Mouse (Mus musculus) liver, embryonic 14.5 days (tissue): Measurements from ENCODE around the gene Mcm9. TPM values are rescaled to one million over a fixed set of nuclear protein-coding genes. Genes with fewer than 3 reads are reported as not detected.

Source experiments
- ATAC-seq: fragments of 200-750 bp; cut with Nextera tagmentation; 2 replicates; pipeline ENCODE4 v1.8.0; 2017; ENCODE audit warnings: moderate number of reproducible peaks, mild to moderate bottlenecking, moderate library complexity; ENCODE audit not compliant: insufficient read depth
- DNase-seq, 3 experiments: peaks; one replicate each; pipeline ENCODE4 v3.0.0-alpha.2; 2012 to 2013; ENCODE audit warnings: low read depth in 3 of 3, low spot score in 3 of 3
- H3K27ac ChIP-seq: fragments of 300-500 bp; sonication (generic); 2 replicates; pipeline ENCODE4 v1.5.1; 2014; ENCODE audit warnings: moderate library complexity, mild to moderate bottlenecking, control low read depth, inconsistent platforms
- H3K27me3 ChIP-seq: fragments of 300-500 bp; sonication (generic); 2 replicates; pipeline ENCODE4 v1.6.1; 2014; ENCODE audit warnings: mild to moderate bottlenecking, low read length, moderate library complexity; ENCODE audit not compliant: control insufficient read depth, insufficient read depth
- H3K36me3 ChIP-seq: fragments of 300-500 bp; sonication (generic); replicated peaks from 2 replicates; pipeline ENCODE4 v1.6.1; 2014; ENCODE audit warnings: low read depth; ENCODE audit not compliant: control insufficient read depth, insufficient read depth
- H3K4me1 ChIP-seq, 2 experiments: fragments of 200-500 bp in 1 of 2; fragments of 300-500 bp in 1 of 2; sonication (generic) in 1 of 2; replicated peaks; 2 replicates each; pipeline ENCODE4 v1.6.1; 2012 to 2014; ENCODE audit warnings: antibody characterized with exemption in 1 of 2, inconsistent platforms in 1 of 2, low read length in 1 of 2; ENCODE audit not compliant: control insufficient read depth in 2 of 2, insufficient read depth in 2 of 2
- H3K4me2 ChIP-seq: fragments of 300-500 bp; sonication (generic); 2 replicates; pipeline ENCODE4 v1.6.1; 2014; ENCODE audit warnings: low read depth, mild to moderate bottlenecking, control low read depth, moderate library complexity
- H3K4me3 ChIP-seq, 2 experiments: fragments of 200-500 bp in 1 of 2; fragments of 300-500 bp in 1 of 2; sonication (generic) in 1 of 2; 2 replicates each; pipeline ENCODE4 v1.5.1; 2012 to 2014; ENCODE audit warnings: low read depth in 2 of 2, low read length in 2 of 2, mild to moderate bottlenecking in 2 of 2, control low read depth in 1 of 2, inconsistent platforms in 1 of 2, moderate library complexity in 1 of 2; ENCODE audit not compliant: insufficient read depth in 1 of 2
- H3K9ac ChIP-seq: fragments of 300-500 bp; sonication (generic); replicated peaks from 2 replicates; pipeline ENCODE4 v1.6.1; 2014; ENCODE audit warnings: mild to moderate bottlenecking, control low read depth, moderate library complexity
- H3K9me3 ChIP-seq: fragments of 300-500 bp; sonication (generic); 2 replicates; pipeline ENCODE4 v1.6.1; 2016; ENCODE audit warnings: low read length, mixed read lengths; ENCODE audit not compliant: control insufficient read depth
- CTCF ChIP-seq: IDR thresholded peaks from 2 replicates; pipeline ENCODE4 v1.5.1; 2016; ENCODE audit warnings: antibody characterized with exemption, low read depth, control low read depth
- EP300 ChIP-seq: IDR thresholded peaks from 2 replicates; pipeline ENCODE4 v1.6.1; 2016; ENCODE audit warnings: antibody characterized with exemption, low read depth
- WGBS: fragments of 180-500 bp; shearing (Covaris S2); extraction: QIAGEN DNeasy Blood & Tissue Kit; methylation state at CpG from one replicate; pipeline ENCODE4 v1.1.7; 2014; ENCODE audit not compliant: insufficient replicate concordance; 5-methylcytosine and 5-hydroxymethylcytosine counted together
- polyA plus RNA-seq, 2 experiments: library from polyadenylated mRNA; depleted of rRNA in 1 of 2; stranded (reverse) in 1 of 2; unstranded in 1 of 2; fragments of >200 nt; fragmentation: Nextera tagmentation in 1 of 2; extraction: Ambion mirVana in 1 of 2; gene quantifications; 2 replicates each; pipeline versions ENCODE4 v1.2.1 to v1.2.3; 2012 to 2014

Gene Mcm9
- polyA plus RNA-seq, 2 experiments, result 2.4 to 4.2 TPM

DNA sequence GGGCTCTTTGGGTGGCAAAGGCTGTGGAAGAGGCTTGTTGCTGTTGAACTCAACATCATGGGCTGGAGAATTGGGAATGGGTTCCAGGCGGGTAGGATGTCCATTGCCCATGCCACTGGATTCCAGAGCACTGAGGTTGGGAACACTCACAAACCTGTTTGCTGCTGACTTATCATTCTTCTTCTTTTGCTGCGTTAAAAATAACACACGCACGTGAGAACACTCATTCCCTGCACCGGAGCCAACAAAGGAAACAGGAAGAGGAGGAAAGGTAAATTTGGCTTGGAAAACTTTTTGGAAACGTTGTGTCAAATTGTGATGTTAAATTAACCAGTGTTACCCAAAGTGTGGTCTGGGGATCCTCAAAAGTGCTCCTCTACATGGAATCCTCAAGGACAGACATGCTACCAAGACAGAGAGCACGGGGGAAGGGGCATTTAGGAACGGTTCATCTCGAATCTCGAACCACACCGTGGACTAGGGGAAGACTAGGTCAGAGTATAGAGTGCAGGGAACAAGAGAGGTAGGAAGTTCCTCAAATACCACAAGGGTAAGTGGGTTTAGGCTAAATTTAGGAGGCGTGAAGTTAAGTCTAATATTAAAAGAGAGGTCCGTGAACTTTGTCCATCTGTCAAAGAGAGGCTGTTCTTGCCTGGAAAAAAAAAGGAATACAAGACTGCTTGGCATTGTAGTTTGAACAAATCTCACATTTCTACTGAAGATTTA, 5.2 kb upstream of the Mcm9 start:
- no peaks in the 10 kb centered on the region for H3K27me3 ChIP-seq
- no peaks in the 10 kb centered on the region for H3K36me3 ChIP-seq
- WGBS, result 20% methylated on average over 13 of the region's 13 CpGs
- no peaks in the 10 kb centered on the region for H3K9me3 ChIP-seq
- H3K4me1 ChIP-seq, result no peaks in the 10 kb centered on the region
- no peak overlapping the region for H3K4me2 ChIP-seq
- no peak for DNase-seq
- H3K27ac ChIP-seq, result no peak overlapping the region
- H3K4me3 ChIP-seq, result no peak overlapping the region
- no peak for TF ChIP-seq EP300
- no peak for TF ChIP-seq CTCF
- H3K9ac ChIP-seq, result no peak overlapping the region
- ATAC-seq, result no peak

GRCm38 (mm10) chr10:53634160-53634559, 3.9 kb upstream of the Mcm9 start:
- DNase-seq (no peak), ATAC-seq (no peak)
- H3K36me3 ChIP-seq, result no peaks in the 10 kb centered on the region
- H3K4me2 ChIP-seq, result no peak overlapping the region
- H3K4me1 ChIP-seq, result no peaks in the 10 kb centered on the region
- no peaks in the 10 kb centered on the region for H3K9me3 ChIP-seq
- H3K9ac ChIP-seq, result no peak overlapping the region
- no peak overlapping the region for H3K4me3 ChIP-seq
- WGBS, result 72% methylated on average over 10 of the region's 10 CpGs
- TF ChIP-seq EP300 (no peak), CTCF (no peak)
- H3K27me3 ChIP-seq, result no peaks in the 10 kb centered on the region
- no peak overlapping the region for H3K27ac ChIP-seq

DNA sequence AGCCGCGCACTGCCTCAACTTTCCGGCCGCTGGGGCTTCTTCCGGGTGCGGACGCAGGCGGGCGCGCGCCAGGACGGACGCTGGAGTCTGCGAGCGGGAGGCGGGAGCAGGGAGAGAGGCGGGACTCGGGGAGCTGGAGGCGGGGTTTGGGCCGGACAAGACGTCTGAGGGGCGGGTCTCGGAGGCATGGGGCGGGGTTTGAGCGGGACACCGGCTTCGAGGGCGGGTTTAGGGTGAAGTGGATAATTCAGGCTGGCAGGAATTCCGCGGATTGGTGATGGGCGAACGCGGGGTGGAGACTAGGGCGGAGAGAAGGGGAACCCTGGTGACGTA, 355 bp downstream of the Mcm9 start:
- H3K9ac ChIP-seq, result peak overlapping the region; percentile 79

GRCm38 (mm10) chr10:53629247-53629917, 857 bp downstream of the Mcm9 start:
- Histone ChIP-seq H3K4me3 (peak overlapping the region; percentile 84), H3K27ac (peak overlapping the region; percentile 73), H3K4me1 (no peaks in the 10 kb centered on the region; a peak in 1 of 4 replicates), H3K9me3 (no peaks in the 10 kb centered on the region), H3K9ac (peak overlapping the region; percentile 79), H3K4me2 (peak overlapping the region; percentile 71), H3K36me3 (peaks cover 10% of the 10 kb centered on the region), H3K27me3 (no peaks in the 10 kb centered on the region)
- DNase-seq (peak; percentile 79 to 85 (median 81)), ATAC-seq (peak; percentile 84)
- TF ChIP-seq CTCF (peak; percentile 55), EP300 (no peak)
- WGBS, result under 1% methylated on average over 67 of the region's 67 CpGs

More for the DNA sequence above, 355 bp downstream of the Mcm9 start:
- peak overlapping the region; percentile 84 for H3K4me3 ChIP-seq
- no peaks in the 10 kb centered on the region for H3K9me3 ChIP-seq
- peak overlapping the region; percentile 71 for H3K4me2 ChIP-seq
- TF ChIP-seq EP300, result no peak
- no peak for TF ChIP-seq CTCF
- peak overlapping the region; percentile 73 for H3K27ac ChIP-seq
- WGBS, result 0% methylated on average over 35 of the region's 35 CpGs
- ATAC-seq (peak; percentile 93), DNase-seq (peak; percentile 92 to 95 (median 93))
- H3K27me3 ChIP-seq, result no peaks in the 10 kb centered on the region
- peaks cover 6% of the 10 kb centered on the region for H3K36me3 ChIP-seq
- H3K4me1 ChIP-seq, result no peaks in the 10 kb centered on the region; a peak in 1 of 4 replicates

DNA sequence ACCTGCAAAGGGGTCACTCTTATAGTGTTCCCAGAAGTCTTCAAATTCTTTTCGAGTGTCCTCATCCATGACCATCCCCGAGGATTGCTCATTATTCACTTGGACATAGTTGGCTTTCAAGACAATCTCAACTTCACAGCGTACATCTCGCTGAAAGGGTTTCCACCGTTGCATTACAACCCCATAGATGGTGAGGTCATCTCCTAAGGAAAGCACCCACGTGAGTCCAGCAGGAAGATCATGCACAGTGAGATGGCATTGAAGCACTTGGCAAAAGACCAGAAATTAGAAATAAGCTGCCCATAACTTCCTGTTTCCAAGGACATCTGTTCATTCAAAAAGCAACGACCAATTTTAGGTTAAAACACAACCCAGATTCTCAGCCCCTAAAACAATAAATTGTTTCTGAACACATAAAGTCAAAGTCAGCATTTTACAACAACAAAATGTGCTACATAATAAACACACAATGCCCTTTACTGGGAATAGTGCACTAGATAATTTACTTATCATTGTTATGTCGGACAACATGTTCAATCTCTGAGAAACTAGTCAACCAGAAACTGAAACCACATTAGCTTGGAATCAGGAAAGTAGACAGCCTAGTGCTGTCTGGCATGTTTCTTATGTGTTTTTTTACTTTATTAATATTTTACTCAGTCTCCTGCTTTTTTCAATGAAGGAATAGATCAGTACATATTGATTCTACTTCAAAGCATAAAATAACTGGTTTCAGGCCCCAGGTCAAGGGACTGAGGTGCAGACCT, 14.2 kb downstream of the Mcm9 start:
- DNase-seq (no peak), ATAC-seq (no peak)
- no peak overlapping the region for H3K27ac ChIP-seq
- no peak overlapping the region for H3K9ac ChIP-seq
- H3K27me3 ChIP-seq, result no peaks in the 10 kb centered on the region
- H3K4me2 ChIP-seq, result no peak overlapping the region
- 66% methylated on average over 8 of the region's 8 CpGs for WGBS
- no peaks in the 10 kb centered on the region for H3K4me1 ChIP-seq
- TF ChIP-seq EP300, result no peak
- no peak for TF ChIP-seq CTCF
- H3K36me3 ChIP-seq, result peaks cover 31% of the 10 kb centered on the region
- H3K4me3 ChIP-seq, result no peak overlapping the region
- H3K9me3 ChIP-seq, result no peaks in the 10 kb centered on the region
